Mouse (Mus musculus) thymus, postnatal 4 days (tissue): Measurements from ENCODE around the gene Tdpoz5.
"Not testable (repeated sequence)": the region's sequence is repeated elsewhere in the genome, so short reads cannot be mapped to it uniquely, and the experiment has no call there.

ENCODE experiments used
- DNase-seq: peaks from one replicate; pipeline ENCODE4 v3.0.0; 2021

Tdpoz5 gene

DNA sequence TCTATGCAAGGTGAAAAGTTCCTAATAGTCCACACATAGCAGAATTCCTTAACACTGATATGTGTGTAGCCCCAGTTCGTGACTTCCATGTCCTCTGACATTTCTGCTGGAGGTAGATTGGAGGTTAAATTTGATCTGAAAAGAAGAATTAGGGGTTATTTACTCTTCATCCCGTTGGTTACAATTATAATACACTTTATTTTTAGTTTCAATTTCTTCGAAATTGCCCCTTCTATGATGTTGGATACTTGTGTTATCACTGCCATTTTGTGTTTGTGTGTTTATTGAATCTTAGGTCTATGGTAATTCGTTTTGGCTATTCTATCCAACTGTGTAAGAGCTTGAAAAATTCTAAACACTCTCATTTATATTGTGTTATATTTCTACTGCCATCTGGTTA is at the start of gene Tdpoz5:
TSS of gene Tdpoz5 (minus strand) at position 101 of the 400 bp plus-strand sequence.
- not testable (repeated sequence) for DNase-seq

DNA sequence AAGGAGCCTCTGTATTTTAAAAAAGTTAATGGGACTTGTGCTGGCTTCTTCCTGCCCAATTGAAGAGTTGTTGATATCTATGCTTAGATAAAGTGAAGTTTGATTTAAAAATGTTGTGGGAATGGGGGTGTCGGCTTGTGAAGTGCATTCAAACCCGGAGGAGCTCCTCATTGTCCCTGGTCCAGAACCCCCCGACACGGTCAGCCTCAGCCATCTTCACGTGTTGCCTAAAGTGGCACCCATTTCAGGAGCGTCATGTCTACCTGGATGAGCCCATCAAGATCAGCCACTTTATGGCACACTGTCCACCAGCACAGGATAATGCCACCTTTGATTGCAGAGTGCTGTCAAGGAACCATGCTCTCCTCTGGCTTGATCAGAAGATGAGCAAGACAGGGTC is 7.8 kb upstream of the Tdpoz5 start:
- DNase-seq: not testable (repeated sequence)

DNA sequence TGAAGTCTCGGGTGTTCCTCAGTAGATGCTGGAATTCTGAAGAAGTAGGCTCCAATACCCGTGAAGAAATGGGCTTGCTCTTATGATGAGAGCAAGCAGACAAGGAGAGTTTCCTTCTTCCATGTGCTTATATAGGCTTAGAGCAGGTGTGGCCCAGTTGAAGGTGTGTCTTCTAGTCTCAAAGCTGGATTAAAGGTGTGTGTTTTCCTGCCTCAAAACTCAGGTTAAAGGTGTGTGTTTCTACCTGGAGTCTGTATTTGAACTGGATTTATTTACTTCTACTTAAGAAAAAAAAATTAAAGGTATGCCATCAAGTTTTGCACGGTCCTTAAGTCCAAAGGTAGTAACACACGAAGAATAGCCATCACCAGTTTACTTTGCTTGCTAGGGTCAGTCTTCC is 17.7 kb downstream of the Tdpoz5 start, which contains the start of gene Gm9117:
TSS of gene Gm9117 (minus strand) at position 101 of the 400 bp plus-strand sequence.
- DNase-seq: not testable (repeated sequence)

DNA sequence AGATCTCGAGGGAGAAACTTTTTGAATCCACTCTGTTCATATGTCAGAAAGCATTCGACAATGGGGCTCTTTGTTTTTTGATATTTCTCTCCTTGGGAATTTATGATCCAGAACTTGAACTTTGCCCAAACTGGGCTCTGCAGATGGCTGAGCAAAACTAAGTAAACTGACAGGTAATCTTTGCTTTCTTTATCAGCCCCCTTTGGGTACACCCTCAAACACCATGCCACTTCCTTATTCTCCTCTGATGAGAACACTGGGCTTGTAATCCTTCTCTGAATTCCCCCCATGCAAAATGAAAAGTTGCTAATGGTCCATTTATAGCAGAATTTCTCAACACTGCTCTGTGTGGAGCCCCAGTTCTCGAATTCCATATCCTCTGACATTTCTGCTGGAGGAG is 22.7 kb downstream of the Tdpoz5 start:
- DNase-seq: not testable (repeated sequence)
